Mouse (Mus musculus) bone marrow, adult 2 months (tissue): ENCODE measurements around the gene Cdk12.

Experiments used
- CTCF ChIP-seq: fragments of 200-500 bp; IDR thresholded peaks from 2 replicates; pipeline ENCODE4 v1.5.1; 2011; ENCODE audit warnings: low read length, control low read depth; ENCODE audit not compliant: control insufficient read depth, insufficient read depth
- POLR2A ChIP-seq: fragments of 200-500 bp; IDR thresholded peaks from 2 replicates; pipeline ENCODE4 v1.6.1; 2011; ENCODE audit warnings: low read depth, mild to moderate bottlenecking, control low read depth, low read length, borderline replicate concordance; ENCODE audit not compliant: control insufficient read depth

DNA sequence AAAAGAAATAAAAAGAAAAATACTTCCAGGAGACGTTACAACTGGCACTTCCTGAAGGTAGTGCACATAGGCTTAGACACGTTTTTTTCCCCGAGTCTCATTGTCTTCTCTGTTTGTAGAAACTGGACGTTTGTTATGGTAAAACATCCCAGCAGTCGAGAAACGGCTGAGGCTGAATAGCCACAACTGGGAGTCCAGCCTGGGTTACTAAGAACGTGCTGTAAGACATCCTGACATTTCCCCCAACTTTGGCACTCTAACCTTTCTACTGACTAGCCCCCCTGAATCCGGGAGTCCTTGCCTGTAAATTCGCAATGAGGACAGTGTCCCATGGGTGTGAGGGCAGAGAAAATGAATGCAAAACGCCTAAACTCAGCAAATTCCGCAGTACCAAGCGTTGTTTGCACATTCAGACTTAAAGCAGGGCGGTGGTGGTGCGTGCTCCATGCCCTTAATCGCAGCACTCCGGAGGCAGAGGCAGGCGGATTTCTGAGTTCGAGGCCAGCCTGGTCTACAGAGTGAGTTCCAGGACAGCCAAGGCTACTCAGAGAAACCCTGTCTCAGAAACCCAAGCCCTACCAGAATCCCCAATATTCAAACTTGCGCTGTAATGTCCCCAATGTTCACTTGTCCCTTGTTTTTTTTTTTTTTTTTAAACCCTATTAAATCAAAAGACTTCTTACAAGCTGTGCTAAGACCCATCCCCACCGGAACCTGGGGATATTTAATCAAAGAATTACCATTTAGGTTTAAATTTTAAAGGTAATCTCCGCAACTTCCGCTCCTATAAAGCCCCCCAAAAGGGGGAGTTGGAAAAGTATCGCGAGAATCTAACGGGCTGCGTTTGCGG is 843 bp upstream of the Cdk12 start:
- TF ChIP-seq POLR2A (no peak), CTCF (no peak)
